Mouse (Mus musculus) kidney, embryonic 15.5 days (tissue): Measurements from ENCODE around the gene Snx9. TPM values are rescaled to one million over a fixed set of nuclear protein-coding genes. Genes with fewer than 3 reads are reported as not detected.

ENCODE experiments used
- ATAC-seq: fragments of 200-750 bp; cut with Nextera tagmentation; replicated peaks from 2 replicates; pipeline ENCODE4 v1.8.0; 2017; ENCODE audit warnings: moderate TSS enrichment; ENCODE audit not compliant: low FRiP score
- H3K27ac ChIP-seq: fragments of 300-500 bp; sonication (generic); 2 replicates; pipeline ENCODE4 v1.5.1; 2015; ENCODE audit warnings: mild to moderate bottlenecking, inconsistent platforms
- H3K27me3 ChIP-seq: fragments of 300-500 bp; sonication (generic); 2 replicates; pipeline ENCODE4 v1.6.1; 2015; ENCODE audit warnings: inconsistent platforms
- H3K36me3 ChIP-seq: fragments of 300-500 bp; sonication (generic); 2 replicates; pipeline ENCODE4 v1.6.1; 2015; ENCODE audit warnings: inconsistent platforms
- H3K4me1 ChIP-seq: fragments of 300-500 bp; sonication (generic); 2 replicates; pipeline ENCODE4 v1.6.1; 2015; ENCODE audit warnings: inconsistent platforms
- H3K4me2 ChIP-seq: fragments of 300-500 bp; sonication (generic); 2 replicates; pipeline ENCODE4 v1.6.1; 2015; ENCODE audit warnings: moderate library complexity, mild to moderate bottlenecking, inconsistent platforms
- H3K4me3 ChIP-seq: fragments of 300-500 bp; sonication (generic); replicated peaks from 2 replicates; pipeline ENCODE4 v1.5.1; 2015; ENCODE audit warnings: mild to moderate bottlenecking, inconsistent platforms
- H3K9ac ChIP-seq: fragments of 300-500 bp; sonication (generic); 2 replicates; pipeline ENCODE4 v1.6.1; 2015; ENCODE audit warnings: mild to moderate bottlenecking, inconsistent platforms
- H3K9me3 ChIP-seq: fragments of 300-500 bp; sonication (generic); replicated peaks from 2 replicates; pipeline ENCODE4 v1.6.1; 2016; ENCODE audit warnings: inconsistent platforms
- WGBS: fragments of 180-500 bp; shearing (Covaris S2); methylation state at CpG from one replicate; pipeline ENCODE4 v1.1.7; 2015; ENCODE audit warnings: mixed read lengths; 5-methylcytosine and 5-hydroxymethylcytosine counted together
- polyA plus RNA-seq: library from polyadenylated mRNA; unstranded; fragments of >200 nt; fragmentation: Nextera tagmentation; extraction: Ambion mirVana; gene quantifications from 2 replicates; pipeline ENCODE4 v1.2.1, GENCODE M21; 2015

Gene Snx9
- polyA plus RNA-seq, 1 experiment from 2014 or later: 36.4 TPM

DNA sequence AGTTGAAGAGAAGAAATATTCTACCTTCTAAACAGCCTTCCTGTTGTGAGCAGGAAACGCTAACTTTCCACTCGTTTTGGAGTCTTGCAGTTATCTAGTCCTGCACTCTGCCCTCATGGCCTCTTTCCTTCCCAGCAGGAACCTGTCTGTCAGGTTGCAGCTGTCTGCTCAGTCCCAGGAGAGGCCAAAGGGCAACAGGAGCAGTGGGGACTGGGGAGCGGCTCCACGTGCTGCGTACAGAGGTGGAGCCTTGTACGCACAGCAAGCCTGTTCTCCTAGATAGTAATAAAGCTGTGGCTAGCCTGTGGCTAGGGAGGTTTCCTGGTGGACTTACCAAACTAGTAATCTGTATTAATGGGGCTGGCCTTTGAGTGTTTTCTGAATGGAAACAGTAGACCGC is 52.0 kb downstream of the Snx9 start:
- ATAC-seq: peak; percentile 79; the same call in 1 of the 2 replicates
- Histone ChIP-seq H3K4me3 (no peak overlapping the region), H3K9ac (no peak overlapping the region), H3K27ac (peak overlapping the region; percentile 85), H3K4me2 (no peak overlapping the region), H3K36me3 (peaks cover 16% of the 10 kb centered on the region), H3K27me3 (no peaks in the 10 kb centered on the region), H3K4me1 (peaks cover 40% of the 10 kb centered on the region), H3K9me3 (no peaks in the 10 kb centered on the region)
- 20% methylated on average over 7 of the region's 7 CpGs for WGBS

DNA sequence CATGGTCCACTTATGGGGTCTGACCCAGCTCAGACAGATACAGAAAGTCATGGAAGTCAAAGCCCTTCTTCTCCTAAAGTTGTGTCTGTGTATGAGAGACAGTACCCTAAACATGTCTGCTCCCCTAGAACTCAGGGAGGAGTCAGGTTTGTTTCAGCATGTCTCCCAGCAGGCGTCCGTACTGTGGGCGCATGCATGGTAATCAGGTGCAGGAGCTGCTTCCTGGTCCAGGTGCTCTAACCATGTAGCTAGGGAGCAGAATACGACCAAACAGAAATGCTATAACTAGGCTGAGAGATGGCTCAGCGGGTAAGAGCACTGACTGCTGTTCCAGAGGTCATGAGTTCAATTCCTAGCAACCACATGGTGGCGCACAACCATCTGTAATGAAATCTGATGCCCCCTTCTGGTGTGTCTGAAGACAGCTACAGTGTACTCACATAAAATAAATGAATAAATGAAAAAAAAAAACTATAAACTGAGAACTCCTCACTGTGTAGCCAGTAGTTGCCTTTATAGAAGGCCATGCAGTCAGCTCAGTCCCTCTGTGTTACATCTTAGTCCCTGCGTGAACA is 52.5 kb downstream of the Snx9 start:
- H3K36me3 ChIP-seq: peaks cover 16% of the 10 kb centered on the region
- H3K4me3 ChIP-seq: no peak overlapping the region
- peaks cover 41% of the 10 kb centered on the region for H3K4me1 ChIP-seq
- H3K27ac ChIP-seq: peak overlapping the region; percentile 85
- ATAC-seq: no peak
- no peaks in the 10 kb centered on the region for H3K9me3 ChIP-seq
- no peak overlapping the region for H3K9ac ChIP-seq
- H3K4me2 ChIP-seq: no peak overlapping the region
- 76% methylated on average over 7 of the region's 7 CpGs for WGBS
- H3K27me3 ChIP-seq: no peaks in the 10 kb centered on the region

- H3K27ac ChIP-seq: no peak overlapping the region
- 62% methylated on average over 4 of the region's 4 CpGs for WGBS
- H3K4me2 ChIP-seq: no peak overlapping the region
- H3K9ac ChIP-seq: no peak overlapping the region
- no peak overlapping the region for H3K4me3 ChIP-seq
- ATAC-seq: no peak
- peaks cover 16% of the 10 kb centered on the region for H3K36me3 ChIP-seq
- H3K27me3 ChIP-seq: no peaks in the 10 kb centered on the region
- no peaks in the 10 kb centered on the region for H3K9me3 ChIP-seq
- H3K4me1 ChIP-seq: peaks cover 56% of the 10 kb centered on the region
These were observed 54.9 kb downstream of the Snx9 start for GRCm38 (mm10) chr17:5896066-5896465.

DNA sequence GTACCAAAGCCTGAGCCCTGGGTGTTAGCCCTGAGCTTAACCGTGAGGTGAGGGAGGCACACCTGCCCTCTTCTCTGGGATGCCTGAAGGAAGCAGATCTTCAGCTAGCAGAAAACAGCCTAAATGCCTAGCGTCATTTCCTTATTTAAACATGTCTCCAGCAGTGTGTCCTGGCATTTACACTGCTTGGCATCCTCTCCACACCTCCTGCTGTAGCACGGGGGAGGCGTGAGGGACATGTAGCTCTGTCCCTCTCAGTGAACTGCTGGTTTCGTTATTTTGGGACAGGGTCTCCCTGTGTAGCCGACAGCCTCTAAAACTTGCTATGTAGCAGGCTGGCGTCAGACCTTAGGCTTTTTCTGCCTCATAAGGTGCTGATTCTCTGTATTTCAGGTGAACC is 55.5 kb downstream of the Snx9 start:
- Histone ChIP-seq H3K27me3 (no peaks in the 10 kb centered on the region), H3K4me1 (peaks cover 56% of the 10 kb centered on the region), H3K4me3 (no peak overlapping the region), H3K27ac (no peak overlapping the region), H3K9ac (no peak overlapping the region), H3K4me2 (no peak overlapping the region), H3K9me3 (no peaks in the 10 kb centered on the region), H3K36me3 (peaks cover 19% of the 10 kb centered on the region)
- ATAC-seq: no peak
- WGBS: 84% methylated on average over 7 of the region's 7 CpGs

- Histone ChIP-seq H3K9ac (no peak overlapping the region), H3K4me2 (no peak overlapping the region), H3K27me3 (no peaks in the 10 kb centered on the region), H3K9me3 (no peaks in the 10 kb centered on the region), H3K4me1 (peaks cover 47% of the 10 kb centered on the region), H3K36me3 (peaks cover 29% of the 10 kb centered on the region), H3K4me3 (no peak overlapping the region), H3K27ac (no peak overlapping the region)
- no peak for ATAC-seq
- WGBS: 89% methylated on average over 17 of the region's 17 CpGs
These were observed 56.4 kb downstream of the Snx9 start for GRCm38 (mm10) chr17:5897326-5898200.

- Histone ChIP-seq H3K27ac (no peak overlapping the region), H3K36me3 (peaks cover 43% of the 10 kb centered on the region), H3K4me1 (peaks cover 31% of the 10 kb centered on the region), H3K4me3 (no peak overlapping the region), H3K9ac (no peak overlapping the region), H3K9me3 (no peaks in the 10 kb centered on the region), H3K27me3 (no peaks in the 10 kb centered on the region), H3K4me2 (no peak overlapping the region)
- WGBS: 87% methylated on average over 6 of the region's 6 CpGs
- ATAC-seq: no peak
These were observed 58.1 kb downstream of the Snx9 start for GRCm38 (mm10) chr17:5899251-5899650.

DNA sequence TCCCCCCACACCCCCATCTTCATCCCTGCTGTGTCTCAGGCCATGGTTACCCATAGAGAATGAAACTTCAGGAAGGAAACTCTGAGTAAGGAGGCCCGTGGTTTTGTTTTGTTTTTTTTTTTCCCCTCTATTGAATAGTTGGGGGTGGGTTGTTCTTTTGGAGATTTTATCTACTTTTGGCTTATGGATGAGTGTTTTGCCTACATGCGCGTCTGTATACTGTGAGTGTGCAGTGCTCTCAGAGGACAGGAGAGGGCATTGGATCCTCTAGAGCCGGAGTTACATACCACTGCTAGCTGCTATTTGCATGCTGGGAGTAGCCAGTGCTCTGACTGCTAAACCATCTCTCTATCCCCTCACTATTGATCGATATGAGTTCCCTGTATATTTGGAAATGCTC is 60.3 kb downstream of the Snx9 start:
- Histone ChIP-seq H3K36me3 (peaks cover 63% of the 10 kb centered on the region), H3K9me3 (no peaks in the 10 kb centered on the region), H3K27ac (no peak overlapping the region), H3K27me3 (no peaks in the 10 kb centered on the region), H3K9ac (no peak overlapping the region), H3K4me1 (peaks cover 28% of the 10 kb centered on the region), H3K4me3 (no peak overlapping the region), H3K4me2 (no peak overlapping the region)
- WGBS: 81% methylated on average over 5 of the region's 5 CpGs
- no peak for ATAC-seq

- Histone ChIP-seq H3K4me3 (no peak overlapping the region), H3K4me2 (no peak overlapping the region), H3K9me3 (no peaks in the 10 kb centered on the region), H3K27me3 (no peaks in the 10 kb centered on the region), H3K27ac (peak overlapping the region; percentile 67; the same call in 1 of the 2 replicates), H3K36me3 (peaks cover 86% of the 10 kb centered on the region), H3K9ac (no peak overlapping the region), H3K4me1 (peaks cover 15% of the 10 kb centered on the region)
- WGBS: 63% methylated on average over 6 of the region's 6 CpGs
- ATAC-seq: no peak
These were observed 62.6 kb downstream of the Snx9 start for GRCm38 (mm10) chr17:5903630-5904301.

DNA sequence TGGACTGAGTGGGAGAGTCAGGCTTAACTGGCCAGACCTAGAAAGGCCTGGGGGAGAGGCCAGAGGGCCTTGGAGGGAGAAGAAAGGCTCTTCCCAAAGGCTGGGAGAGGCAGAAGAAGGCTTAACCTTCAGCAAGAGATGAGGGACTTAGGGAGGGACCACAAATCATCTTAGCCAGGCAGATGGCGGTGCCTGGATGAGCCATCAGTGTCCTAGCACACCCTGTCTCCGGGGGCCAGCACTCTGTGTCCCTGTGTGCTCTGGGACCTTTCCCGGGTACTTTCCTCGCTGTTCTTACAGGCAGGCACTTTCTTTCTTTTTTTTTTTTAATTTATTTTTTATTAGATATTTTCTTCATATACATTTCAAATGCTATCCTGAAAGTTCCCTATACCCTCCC is 68.6 kb downstream of the Snx9 start:
- Histone ChIP-seq H3K9me3 (no peaks in the 10 kb centered on the region), H3K36me3 (peaks cover 70% of the 10 kb centered on the region), H3K4me3 (no peak overlapping the region), H3K27me3 (no peaks in the 10 kb centered on the region), H3K27ac (no peak overlapping the region), H3K9ac (no peak overlapping the region), H3K4me1 (no peaks in the 10 kb centered on the region), H3K4me2 (no peak overlapping the region)
- ATAC-seq: no peak
- WGBS: 91% methylated on average over 4 of the region's 4 CpGs

DNA sequence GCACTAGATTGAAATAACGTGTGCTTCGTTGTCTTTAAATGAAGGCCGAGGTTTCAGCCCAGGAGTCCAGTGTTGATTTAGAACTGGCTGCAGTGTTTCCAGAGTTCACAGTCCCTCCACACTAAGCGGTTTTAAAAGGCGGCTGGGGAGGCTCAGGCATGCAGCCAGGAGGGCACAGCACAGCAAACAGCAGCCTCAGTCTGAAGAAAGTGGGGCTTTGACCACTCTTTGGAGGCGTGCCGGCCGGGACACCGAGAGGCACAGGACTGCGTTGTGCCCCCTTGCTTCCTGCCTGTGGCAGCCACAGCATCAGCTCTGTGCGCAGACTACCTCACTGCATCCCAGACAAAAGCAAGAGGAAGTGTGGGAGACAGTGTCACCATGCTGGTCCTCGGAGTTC is 70.5 kb downstream of the Snx9 start:
- Histone ChIP-seq H3K9me3 (no peaks in the 10 kb centered on the region), H3K9ac (no peak overlapping the region), H3K27me3 (no peaks in the 10 kb centered on the region), H3K36me3 (peaks cover 62% of the 10 kb centered on the region), H3K4me3 (no peak overlapping the region), H3K27ac (no peak overlapping the region), H3K4me2 (no peak overlapping the region), H3K4me1 (no peaks in the 10 kb centered on the region)
- no peak for ATAC-seq
- 67% methylated on average over 12 of the region's 12 CpGs for WGBS

- ATAC-seq: no peak
- Histone ChIP-seq H3K36me3 (peaks cover 57% of the 10 kb centered on the region), H3K27ac (no peak overlapping the region), H3K4me2 (no peak overlapping the region), H3K4me3 (no peak overlapping the region), H3K9ac (no peak overlapping the region), H3K4me1 (no peaks in the 10 kb centered on the region), H3K9me3 (no peaks in the 10 kb centered on the region), H3K27me3 (no peaks in the 10 kb centered on the region)
- 77% methylated on average over 4 of the region's 4 CpGs for WGBS
These were observed 71.7 kb downstream of the Snx9 start for GRCm38 (mm10) chr17:5912797-5913196.

GRCm38 (mm10) chr17:5914217-5914616 is 73.1 kb downstream of the Snx9 start:
- H3K36me3 ChIP-seq: peaks cover 57% of the 10 kb centered on the region
- H3K4me2 ChIP-seq: no peak overlapping the region
- no peaks in the 10 kb centered on the region for H3K4me1 ChIP-seq
- 62% methylated on average over 5 of the region's 5 CpGs for WGBS
- no peak for ATAC-seq
- no peak overlapping the region for H3K9ac ChIP-seq
- H3K27ac ChIP-seq: no peak overlapping the region
- no peaks in the 10 kb centered on the region for H3K9me3 ChIP-seq
- no peaks in the 10 kb centered on the region for H3K27me3 ChIP-seq
- no peak overlapping the region for H3K4me3 ChIP-seq
